Mouse (Mus musculus): Measurements from ENCODE around the gene Ptms.
A peak's percentile ranks its signal among the peaks of the same experiment; 100 is the strongest.
"Not testable (repeated sequence)": the region's sequence is repeated elsewhere in the genome, so short reads cannot be mapped to it uniquely, and the experiment has no call there.

Ptms gene

GRCm38 (mm10) chr6:124904161-124904981 lies 15.5 kb downstream of the Ptms start:
- DNase-seq (ENCODE audit: low spot score in 2 of 2): peak; percentile 67 to 81

DNA sequence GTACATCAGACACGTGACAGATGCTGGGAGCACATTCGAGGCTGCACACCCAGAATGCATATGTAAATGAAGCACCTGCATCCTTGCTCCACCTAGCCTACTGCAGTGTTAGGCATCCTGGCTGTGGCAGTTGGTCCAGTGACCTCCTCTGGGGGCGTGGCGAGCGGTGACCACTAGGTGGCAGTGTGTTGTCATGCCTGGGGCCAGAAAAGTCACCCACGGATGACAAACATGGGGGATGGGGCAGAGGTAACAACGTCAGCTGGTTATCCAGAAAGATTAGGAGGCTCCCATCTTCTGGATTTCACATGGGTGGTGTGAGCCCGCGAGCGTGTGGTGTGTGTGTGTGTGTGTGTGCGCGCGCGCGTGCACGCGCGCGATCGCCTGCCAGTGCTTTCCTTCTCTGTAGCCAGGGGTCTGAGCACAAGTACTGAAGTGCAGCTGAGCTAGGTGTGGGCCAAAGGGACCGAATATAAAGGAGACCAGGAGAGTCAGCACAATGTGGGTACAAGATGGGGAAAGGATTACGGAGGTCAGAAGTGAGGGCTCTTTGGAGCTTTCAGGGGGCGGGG lies 16.2 kb downstream of the Ptms start:
- DNase-seq (ENCODE audit: low spot score in 2 of 2): peak; percentile 84 to 86

DNA sequence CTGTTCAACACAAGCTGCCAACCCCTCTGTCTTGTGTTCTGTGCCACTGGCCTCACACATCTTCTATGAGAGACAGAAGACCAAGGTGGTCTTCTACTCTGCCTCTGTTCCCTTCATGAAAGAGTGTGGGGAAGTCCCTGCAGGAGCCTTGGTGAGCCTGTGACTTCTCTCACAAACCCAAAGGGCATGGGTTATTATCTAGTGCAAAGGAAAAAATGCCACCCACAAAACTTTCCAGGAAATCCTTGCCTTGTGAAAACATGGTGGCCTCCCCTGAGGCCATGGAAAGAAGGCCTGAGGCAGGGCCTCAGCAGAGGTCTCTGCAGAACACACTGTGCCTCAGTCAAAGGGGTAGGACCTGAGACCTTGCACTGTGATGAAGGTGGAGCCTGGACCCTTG lies 18.1 kb downstream of the Ptms start:
- no peak for DNase-seq (ENCODE audit: low spot score in 2 of 2)

DNA sequence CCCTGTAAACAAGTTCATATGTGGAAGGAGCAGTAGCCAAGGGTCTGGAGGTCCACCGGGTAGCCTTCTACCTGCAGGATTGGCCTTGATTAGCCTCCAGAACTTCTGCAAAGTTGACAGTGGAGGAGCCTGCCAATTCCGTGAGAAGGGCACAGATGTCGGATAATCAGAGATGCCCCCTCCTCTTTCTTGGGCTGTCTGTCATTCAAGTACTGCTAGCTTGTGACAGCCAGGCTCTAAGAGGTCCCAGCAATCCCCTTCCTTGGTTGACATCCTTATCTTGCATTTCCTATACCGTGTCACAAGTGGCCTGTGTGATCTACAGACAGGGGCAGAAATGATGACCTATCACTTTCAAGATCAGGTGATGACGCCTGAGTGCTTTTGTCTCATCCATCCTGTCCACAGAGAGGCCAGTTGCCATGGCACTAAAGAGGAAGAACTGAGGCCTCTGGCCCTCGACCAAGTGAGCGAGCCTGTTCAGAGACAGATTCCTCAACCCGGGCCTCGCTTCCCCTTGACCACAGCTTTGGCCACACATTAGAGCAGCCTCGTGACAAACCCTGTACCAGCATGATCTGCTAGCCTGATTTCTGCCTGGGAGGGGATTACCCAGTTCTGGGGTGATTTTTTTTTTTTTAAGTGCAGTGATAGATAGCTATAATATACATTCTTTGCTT lies 19.0 kb downstream of the Ptms start:
- DNase-seq (ENCODE audit: low spot score in 2 of 2): peak in 1 of 2 experiments; percentile 36

DNA sequence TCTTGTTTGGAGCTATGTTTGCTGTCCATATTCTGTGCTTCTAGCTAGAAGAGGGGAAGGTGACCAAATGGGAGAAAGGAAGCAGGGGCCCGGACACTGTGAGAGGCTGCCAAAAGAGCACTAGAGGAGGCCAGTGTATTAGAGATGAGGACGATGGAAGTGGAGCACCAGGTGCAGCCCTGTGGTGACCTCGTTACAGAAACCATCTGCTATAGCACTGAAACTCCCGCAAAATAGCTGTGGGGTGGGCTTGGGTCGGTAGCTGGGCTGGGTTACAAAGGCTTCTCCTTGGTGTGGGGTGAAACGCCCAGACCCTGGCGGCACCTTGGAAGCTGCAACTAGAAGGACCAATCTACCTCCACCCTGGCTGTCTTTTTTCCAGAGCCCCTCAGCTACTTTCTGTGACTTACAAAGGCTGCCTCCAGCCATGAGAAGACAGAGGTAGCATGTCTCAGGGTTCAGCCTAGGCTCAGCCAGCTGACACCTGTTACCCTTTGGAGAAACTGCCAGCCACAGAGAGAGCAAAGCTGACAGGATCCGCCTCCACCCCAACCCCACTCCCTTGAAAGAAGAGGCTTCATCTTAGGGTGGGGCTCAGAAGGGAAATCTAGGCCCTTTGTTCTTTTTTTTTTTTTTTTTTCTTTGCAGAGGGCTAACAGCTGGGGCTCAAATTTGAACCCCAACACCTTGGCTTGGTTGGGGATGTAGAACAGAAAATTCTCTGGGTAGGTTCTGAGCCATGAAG lies 19.7 kb downstream of the Ptms start:
- no peak for DNase-seq (ENCODE audit: low spot score in 2 of 2)

DNA sequence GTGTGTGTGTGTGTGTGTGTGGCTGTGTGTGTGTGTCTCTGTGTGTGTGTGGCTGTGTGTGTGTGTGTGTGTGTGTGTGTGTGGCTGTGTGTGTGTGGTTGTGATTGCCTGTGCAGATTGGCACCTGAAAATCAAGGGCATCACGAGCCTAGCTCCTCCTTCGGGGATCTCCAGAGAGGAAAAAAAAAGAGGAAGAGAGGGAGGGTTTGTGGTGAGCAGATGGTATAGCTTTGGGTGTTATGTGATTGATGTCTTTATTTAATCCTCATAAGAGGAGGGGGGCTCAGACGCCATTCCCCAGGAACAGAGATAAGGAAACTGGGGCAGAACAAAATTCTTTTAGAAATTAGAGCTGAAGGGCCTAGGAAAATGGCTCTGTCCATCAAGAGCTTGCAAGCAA lies 21.5 kb downstream of the Ptms start:
- no peak for DNase-seq (ENCODE audit: low spot score in 2 of 2)

- DNase-seq (ENCODE audit: low spot score in 2 of 2): not testable (repeated sequence)
Measured at GRCm38 (mm10) chr6:124894113-124894512, 25.8 kb downstream of the Ptms start.

GRCm38 (mm10) chr6:124890997-124891396 lies 28.9 kb downstream of the Ptms start:
- DNase-seq (ENCODE audit: low spot score in 2 of 2): no peak

DNA sequence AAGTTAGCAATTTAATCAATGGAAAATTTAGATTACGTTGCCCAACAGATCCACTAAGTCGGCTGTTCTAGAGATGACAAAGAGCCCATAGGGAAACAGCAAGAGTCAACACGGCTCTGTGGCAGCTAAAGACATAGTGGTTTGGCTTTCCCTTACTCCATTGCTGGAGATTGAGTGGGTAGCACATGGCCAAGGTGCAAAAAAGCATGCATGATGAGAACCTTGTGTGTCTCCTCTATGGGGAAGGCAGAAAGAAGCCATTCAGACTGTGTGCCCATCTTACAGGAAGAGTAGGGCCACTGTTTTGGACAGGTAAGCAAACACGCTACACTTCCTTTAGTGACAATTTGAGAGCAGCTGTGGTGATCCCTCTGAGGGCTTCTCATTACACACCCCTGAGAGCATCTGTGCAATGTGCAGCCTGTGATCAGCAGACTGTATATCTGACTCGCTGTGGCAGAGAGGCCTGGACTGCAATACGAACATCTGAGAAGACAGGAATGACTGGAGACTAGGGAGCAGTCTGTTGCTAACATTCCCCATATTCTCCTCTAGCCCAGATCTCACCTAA lies 31.3 kb downstream of the Ptms start:
- no peak for DNase-seq (ENCODE audit: low spot score in 2 of 2)

GRCm38 (mm10) chr6:124887986-124888385 lies 31.9 kb downstream of the Ptms start, which contains the start of gene Cd4:
TSS of gene Cd4 (minus strand) at chr6:124888221.
- DNase-seq (ENCODE audit: low spot score in 2 of 2): no peak

GRCm38 (mm10) chr6:124885956-124886381 lies 33.9 kb downstream of the Ptms start:
- no peak for DNase-seq (ENCODE audit: low spot score in 2 of 2)

- no peak for DNase-seq (ENCODE audit: low spot score in 2 of 2)
Measured at GRCm38 (mm10) chr6:124884714-124885500, 35.0 kb downstream of the Ptms start.

- DNase-seq (ENCODE audit: low spot score in 2 of 2): no peak
Measured at GRCm38 (mm10) chr6:124883351-124883750, 36.6 kb downstream of the Ptms start.

- no peak for DNase-seq (ENCODE audit: low spot score in 2 of 2)
Measured at GRCm38 (mm10) chr6:124881821-124882220, 38.1 kb downstream of the Ptms start.

- DNase-seq (ENCODE audit: low spot score in 2 of 2): no peak
Measured at GRCm38 (mm10) chr6:124879390-124879789, 40.5 kb downstream of the Ptms start.

- DNase-seq (ENCODE audit: low spot score in 2 of 2): no peak
Measured at GRCm38 (mm10) chr6:124874348-124874747, 45.6 kb downstream of the Ptms start.

DNA sequence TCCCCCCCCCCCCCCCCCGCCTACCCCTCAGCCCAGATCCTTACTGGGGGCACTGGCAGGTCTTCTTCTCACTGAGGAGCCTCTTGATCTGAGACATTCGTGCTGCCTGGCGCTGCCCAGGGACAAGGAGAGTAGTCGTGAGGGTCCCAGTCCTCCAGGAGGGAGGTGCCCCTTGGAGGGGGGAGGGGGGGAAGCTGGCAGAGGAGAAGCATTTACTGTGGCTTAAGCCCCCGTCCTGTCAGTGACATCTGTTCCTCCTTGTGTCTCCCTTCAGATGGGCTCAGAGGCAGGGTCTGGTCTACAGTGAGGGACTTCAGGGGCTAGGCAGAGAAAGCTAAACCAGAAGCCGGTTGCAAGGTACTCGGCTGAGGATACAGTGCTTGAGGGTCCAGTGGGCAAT lies 53.3 kb downstream of the Ptms start:
- DNase-seq (ENCODE audit: low spot score in 2 of 2): no peak

DNA sequence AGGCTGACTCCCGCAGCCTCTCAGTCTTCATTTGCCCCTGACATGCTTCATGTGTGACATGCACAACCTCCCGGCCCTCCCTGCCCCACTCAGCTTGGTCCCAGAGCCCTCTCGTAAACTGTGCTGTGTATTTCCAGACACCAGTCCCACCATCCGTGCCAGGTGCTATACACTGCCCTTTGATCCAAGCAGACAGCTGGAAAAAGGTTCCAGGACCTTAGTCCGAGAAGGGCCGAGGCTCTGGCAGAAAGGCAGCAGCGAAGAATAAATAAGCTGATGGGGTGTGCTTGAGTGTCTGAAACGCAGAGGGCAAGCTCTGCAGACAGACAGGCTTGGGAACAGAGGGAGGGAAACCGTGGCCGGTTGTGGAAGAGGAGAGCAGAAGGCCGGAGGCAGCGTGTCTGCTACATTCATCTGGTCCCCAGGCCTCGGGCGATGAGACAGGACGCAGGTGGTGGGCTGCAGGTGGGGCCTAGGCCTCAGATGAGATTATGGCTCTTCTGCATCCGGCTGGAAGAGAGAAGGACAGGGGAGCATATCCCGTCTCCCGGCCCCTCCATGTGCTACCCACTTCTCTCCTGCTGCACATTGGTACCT lies 54.0 kb downstream of the Ptms start:
- DNase-seq (ENCODE audit: low spot score in 2 of 2): no peak
